Mouse (Mus musculus): Measurements from ENCODE around the gene Tmem174.
A peak's percentile ranks its signal among the peaks of the same experiment; 100 is the strongest.

The Tmem174 gene

DNA sequence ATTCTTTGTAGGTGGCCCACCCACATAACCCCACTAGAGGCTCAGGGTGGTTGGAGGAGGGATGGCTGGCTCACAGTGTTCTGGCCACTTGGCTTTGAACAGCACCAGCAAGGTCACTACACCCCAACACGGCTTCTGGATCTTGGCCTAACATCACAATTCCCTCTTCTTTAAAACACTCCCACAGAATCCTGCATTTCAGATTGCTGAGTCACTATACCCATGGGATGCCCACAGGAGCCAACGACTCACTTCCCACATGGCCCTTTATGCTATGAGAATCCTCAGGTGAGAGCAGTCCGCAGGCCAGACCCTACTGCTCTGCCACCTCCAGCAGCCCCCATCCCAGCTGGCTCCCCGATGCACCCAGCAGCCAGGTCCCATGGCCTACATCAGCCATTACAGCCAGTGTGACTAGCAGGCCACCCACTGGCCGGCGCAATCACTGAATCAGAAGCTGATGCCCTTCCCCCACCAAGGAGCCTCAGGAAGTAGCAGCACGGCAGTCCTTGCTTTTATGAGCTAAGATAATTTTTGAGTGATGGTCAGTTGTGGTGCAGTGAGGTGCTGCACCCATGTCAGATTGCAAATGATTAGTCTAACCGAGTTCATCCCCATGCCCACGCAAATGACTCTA, 4.8 kb downstream of the Tmem174 start:
- no peak for DNase-seq

DNA sequence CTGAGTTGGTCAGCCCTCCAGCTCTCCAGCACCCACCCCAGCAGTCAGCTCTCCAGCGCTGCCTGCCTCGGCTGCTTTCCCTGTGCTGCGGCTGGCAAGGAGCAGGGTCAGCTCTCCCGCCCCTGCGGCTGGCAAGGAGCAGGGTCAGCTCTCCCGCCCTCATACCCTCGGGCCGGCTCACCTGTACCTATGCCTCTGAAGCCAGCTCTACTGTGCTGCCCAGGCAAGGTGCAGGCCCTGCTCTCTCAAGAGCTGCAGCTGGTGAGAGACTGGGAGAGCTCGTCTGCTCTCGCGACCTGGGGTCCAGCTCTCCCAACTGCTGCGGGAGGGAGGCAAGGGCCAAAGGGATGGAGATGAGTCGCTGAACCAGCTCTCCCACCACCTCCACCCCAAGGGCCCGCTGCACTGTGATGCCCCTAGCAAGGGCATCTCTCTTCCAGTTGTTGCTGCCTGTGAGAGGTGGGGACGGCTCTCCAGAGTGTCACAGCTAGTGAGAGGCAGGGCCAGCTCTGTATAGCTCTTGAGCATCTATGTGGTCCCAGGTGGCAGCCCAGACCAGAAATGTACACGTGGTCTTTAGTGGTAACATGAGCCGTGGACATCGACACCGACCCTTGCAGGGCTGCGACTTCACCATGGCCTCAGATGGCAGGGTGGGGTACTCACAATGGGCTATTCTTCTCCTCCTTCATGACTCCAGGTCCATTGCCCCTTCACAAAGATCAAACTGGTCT, 5.9 kb downstream of the Tmem174 start:
- DNase-seq: no peak

DNA sequence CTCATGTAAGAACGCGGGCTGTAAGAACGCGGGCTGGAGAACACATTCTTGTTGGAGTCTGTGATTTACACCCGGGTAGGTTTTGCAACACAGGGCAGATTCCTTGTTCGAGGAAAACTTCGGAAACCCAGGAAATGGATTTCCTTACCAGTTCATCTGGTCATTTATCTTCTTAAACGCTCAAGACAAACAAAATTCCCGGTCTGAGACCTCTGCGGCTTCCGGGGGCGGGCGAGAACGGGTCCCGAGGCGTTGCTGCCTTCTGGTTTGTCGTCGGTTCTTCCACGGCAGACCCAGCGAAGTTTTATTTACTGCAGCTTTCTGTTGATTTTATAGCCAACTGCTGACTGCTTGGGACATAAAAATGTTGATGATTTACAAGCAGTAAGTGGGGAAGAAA, 10.5 kb downstream of the Tmem174 start:
- DNase-seq: no peak

DNA sequence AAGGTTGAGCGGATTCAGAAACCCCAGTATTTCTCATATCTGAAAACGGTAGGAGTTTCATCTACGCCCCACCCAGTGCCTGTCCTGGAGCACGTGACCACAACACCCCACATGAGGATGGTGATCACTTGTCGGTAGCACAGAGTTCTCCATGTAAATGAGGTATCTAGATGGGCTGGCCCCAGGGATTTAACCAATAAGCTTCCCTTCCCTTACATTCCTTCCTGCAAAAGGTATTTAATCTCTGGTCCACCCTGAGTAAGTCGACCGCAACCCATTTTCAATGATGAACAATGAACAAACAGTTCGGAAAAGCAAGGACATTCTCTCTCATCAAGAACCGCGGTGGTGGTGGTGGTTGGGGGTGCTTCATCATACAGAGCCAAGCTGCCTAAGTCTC, 12.7 kb downstream of the Tmem174 start:
- no peak for DNase-seq

DNA sequence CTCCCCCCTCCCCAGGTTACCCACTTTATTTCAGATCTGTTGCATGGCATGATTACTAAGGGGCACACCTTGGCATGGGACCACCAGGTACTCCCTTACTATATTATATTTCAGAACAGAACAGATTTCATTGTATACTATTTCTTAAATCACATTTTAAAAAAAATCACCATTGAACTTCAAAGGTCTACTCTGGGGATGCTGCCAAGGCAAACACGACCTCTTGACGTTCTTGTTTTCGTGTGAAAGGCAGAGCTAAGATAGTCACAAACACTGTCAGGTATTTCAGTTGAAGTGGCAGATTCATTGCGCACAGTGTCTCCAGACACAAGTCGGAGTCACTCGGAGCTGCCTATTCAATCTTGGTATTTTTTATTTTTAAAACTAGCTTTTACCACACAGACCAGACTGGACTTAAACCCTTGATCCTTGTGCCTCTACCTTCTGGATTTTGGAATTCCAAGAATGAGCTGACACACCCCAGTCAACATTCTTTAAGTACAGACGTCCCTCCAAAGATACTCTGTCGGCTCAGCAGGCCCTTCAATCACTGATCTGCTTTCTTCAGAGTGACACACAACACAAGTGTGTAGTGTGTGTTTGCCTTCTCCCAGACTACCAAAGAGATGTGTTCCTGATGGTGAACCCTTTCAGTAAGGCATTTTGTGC, 14.2 kb downstream of the Tmem174 start:
- no peak for DNase-seq

DNA sequence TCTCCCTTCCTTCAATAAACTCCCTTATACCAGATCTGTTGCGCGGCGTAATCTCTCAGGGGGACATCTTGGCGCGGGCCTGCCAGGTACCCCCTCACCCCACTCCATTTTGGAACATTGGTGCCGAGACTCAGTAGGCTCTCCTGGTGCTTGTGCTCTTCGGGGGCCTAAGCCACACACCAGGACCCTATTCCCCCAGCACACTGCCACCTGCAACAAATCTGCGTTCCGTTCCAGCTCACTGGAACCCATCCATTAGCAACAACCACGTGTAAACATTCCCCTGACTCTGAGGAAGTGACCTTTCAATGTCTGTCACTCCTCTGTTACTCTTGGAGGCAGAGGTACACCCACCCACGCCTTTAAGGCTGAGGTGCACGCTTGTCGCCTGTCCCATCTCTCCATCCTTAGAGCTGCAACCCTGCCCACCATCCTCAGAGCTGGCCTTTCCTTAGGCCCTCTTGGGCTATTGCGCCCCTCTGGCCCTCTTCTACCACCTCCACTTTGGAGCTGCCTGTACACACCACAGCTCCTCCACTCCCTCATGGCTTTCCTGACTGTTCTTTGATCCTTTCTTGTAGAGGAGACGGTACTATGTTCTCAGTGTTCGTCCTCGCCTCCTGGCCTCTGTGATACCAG, 19.7 kb downstream of the Tmem174 start:
- no peak for DNase-seq

DNA sequence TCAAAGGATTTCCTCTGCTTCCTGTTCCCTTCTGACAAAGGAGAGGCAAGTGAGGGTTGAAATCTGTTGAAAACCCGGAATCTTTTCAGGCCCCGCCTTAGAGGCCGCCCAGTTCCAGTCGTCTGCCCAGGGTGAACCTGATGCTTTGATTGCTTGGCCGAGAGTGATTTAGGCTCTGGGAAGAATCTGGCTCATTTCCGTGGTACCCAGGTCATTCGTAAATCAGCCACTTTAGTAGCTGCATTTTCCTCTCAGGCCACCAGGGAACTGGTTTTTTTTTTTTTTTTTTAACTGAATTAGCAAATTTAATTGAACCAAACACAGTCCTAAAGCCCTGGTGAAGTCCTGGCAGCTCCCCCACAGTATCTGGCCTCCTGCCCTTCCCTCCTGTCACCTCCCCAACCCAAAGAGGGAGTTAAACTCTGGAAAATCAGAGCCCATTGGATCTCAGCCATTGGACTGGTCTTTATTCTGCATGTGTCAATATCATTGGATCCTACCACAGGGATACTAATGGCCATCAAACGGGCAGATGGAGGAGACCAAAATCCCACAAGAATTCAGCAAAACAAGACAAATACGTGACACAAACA, 29.2 kb downstream of the Tmem174 start:
- DNase-seq: no peak

DNA sequence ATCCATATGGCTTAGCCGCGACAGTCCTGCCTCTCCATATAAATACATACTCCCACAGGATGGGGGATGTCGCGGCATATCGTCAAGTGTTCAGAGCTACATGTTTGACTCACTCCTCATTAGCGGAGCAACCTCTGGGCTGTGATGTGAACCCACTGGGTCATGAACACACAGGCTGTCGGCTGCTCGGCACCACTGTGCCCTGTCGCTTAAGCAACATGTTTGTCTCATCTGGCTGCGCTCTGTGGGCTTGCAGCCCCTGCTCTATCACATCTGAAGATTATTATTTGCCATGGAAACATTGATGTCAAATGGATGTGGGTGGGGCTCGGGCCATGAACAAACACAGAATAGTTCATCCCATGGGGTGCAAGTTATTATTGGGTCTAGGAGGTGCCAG, 33.4 kb downstream of the Tmem174 start:
- DNase-seq: no peak

DNA sequence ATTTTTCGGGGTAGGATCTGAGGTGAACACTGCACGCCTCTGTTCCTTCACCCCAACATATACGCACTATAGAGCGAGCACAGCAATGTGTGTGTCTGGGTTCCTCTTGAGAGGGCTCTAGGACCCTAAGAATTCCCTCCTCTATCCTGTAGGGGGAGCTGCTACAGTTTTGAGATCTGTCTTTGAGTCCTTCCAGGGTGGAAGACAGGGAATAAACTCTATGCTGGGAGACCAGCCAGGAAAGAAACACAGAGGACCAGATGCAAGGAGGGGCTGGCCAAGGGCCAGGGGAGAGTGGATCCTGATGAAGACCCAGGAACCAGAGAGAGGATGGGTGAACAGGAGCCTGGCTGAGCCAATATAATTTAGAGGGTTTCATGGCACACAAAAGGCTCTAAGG, 40.5 kb downstream of the Tmem174 start:
- DNase-seq: no peak

DNA sequence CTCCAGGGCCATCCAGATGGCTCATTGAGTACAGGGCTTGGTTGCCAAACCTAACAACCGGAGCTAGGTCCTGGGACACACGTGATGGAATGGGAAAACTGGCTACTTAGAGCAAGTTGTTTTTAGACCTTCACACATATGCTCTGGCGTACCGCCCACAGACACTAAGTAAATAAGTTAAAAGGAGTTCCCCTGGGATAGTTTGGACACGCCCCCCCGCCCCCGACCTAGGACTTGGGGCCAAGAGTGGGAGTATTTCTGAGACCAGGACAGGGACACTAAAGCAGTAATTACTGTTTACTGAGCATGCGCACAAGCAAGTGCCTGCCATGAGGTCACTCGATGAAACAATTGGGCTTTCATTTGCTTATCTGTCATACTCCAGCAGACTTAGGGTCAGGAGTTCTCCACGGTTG, 42.5 kb downstream of the Tmem174 start:
- DNase-seq: no peak

DNA sequence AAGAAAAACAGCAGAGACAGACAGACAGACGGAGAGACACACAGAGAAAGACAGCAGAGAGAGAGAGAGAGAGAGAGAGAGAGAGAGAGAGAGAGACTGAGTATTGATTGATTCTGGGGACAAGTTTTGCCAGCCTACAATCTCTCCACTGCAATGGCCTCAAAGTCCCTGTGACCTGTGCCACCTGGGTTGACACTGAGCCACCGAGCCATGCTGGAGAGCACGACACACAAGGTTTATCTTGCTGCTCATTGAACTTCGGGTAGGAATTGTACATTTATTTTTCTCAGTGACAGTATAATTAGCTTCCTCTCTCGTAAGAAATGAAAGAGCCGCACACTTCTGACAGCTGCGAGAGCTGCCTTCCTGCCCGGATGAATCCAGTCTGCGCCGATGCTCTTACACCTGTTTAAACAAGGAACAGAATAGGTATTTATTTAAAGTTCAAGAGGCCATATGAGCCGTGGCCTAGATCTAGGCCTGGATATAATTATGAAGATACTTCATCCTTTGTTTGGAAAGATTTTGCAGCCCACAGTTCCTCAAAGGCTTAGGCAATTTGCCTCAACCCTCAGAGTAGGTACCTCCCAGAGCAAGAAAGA, 43.2 kb downstream of the Tmem174 start:
- DNase-seq: no peak

DNA sequence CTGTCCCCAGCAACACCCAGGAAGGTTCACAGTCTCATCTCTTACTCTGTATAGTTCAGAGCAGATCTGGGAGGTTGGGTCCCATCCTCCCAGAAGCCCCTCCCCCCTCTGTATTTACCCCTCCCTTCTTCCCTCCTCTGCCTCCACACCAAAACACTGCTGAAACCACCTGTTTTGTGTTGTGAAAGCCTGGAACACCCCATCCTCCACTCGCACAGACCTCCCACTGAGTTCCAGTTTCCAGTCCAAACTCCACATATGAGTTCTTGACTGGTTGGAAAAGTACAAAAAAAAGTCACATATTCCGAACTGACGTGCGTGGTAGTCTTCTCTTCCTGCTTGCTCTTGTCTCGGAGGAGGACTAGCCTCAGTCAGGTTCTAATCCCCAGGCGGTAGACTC, 45.8 kb downstream of the Tmem174 start:
- no peak for DNase-seq

DNA sequence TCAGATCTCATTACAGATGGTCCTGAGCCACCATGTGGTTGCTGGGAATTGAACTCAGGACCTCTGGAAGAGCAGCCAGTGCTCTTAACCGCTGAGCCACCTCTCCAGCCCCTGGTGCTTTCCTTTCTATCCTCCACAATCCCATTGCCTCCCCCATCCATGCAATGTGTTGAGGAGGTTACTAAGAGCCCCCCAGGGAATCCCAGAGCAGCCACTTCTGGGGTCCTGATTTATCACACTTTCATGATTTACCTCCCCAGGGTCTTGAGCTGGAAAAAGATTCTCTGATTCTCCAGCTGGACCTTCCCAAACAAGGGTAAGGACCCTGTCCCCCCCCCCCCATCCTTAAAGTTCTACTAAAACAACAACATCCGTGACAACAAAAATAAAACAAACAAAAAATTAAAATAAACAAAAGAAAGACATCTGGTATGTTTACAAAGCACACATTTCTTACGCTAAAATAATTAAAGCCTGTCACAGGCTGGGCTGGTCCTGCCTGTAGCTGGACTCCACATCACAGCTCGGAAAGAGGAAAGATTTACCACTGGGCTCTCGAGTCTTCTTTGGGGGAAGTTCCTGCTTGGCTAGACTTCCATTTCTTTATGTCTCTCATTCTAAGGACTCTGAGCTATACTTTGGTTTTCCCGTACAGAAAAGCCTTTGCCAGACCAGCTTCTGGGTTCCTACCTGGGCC, 46.4 kb downstream of the Tmem174 start:
- no peak for DNase-seq

DNA sequence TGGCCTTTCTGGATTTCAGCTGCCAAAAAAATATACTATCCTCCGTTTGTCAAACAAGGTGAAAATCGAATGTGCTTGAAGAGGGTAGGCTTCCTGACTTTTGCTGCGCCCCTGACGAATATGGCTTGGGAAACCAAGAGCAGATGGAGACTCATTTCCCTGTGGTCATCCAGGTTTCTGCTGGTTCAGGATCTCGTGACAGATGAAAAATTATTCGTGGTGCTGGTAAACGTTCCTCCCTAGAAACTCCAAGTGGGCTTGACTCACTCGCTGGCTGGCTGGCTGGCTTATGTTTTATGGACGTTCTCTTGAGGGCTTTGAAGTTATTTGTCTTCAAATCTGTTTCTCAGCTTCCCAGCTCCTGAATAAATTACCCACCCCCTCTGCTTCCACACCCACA, 47.6 kb downstream of the Tmem174 start:
- DNase-seq: no peak

DNA sequence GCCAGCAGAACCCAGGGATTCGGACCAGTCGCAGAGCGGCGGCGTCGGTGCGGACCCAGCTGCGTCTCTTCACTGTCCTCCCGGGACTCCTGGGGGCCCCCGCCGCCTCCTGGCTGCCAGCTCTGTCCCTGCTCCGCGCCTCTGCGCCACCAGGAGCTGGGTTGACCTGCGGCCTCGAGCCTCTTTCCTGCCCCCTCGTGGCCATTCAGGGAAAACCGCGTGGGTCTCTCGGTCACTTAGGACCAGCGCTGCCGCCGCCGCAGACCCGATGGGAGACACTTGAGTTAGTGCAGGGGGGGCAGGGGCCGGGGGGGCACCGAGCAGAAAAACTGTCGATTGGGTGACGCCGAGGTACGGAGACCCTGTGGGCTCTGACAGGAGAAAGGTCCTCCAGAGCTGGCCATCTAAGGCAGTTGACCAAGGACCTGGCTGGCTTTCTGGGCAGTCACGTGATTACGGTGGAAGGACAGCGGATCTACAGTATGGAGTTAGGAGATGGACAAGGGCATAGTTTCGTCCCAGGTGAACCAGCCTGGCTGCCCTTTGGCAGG, 48.2 kb downstream of the Tmem174 start:
- DNase-seq: peak; percentile 50

DNA sequence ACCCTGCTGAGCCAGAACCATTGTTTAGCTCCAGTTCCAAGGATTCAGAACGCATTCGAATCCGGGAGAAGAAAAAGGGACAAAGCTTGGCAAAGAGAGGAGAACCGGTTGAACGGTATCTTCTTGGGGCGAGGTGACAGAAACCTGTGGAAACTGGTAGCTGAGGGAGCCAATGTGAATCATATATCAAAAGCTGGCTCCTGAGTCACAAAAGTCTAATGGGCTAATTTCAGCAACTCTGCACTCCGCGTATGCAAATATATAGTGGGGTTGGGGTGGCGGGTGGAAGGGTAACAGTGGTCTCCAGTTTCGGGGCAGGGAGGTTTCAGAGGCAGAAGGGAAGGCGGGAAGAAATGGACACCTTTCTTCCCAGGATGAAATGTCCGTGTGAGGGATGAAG, 48.7 kb downstream of the Tmem174 start:
- no peak for DNase-seq

DNA sequence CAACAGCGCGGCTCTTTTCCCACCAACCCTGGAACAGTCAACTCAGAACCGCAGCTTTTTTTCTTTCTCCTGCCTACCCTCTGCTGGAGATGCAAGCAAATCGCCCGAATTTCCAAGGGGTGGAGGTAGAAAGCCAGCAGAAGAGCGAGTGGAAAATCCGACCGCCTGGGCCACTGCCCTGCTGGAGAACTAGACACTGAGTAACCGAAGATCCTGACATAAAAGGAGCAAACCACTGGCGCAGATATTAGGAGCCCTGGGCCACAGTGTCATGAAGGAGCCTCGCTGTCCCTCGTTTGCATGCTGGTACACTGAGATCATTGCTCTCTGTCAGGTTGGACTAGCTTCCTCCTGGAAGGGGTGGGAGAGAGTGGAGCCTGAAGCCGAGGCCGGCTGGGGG, 49.6 kb downstream of the Tmem174 start:
- DNase-seq: no peak

DNA sequence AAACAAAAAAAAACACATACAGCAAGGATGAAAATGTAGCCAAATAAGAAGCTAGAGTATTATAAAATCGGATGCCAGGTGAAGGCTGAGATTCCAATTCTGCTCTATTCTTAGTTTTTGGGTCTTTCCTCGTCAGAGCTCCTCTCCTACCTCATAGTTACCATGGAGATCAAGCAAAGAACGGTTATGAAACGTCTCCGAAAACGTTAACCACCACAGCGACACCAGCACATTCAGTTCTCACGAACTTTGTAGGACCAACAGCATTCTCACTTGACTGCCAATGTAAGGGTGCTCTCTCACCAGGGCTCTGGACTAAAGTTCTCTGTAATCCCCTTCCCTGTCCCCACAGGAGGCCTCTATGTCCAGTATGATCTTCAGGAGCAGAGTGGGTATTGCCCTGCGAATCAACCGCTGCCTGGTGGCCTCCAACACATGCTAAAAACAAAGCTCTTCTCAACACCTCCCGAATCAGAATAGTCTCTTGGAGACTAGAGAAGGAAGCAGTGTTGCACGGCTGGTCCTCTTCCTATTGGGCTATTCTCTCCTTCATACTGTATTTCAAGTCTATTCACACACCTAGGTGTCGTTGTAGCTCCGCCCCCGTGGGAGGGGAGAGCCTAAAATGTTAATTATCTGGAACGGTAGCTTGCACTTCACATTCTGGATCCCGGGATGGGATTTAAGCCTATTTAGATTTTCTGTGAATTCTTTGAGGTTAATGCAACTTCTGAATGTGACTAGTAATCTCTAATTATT, 50.2 kb downstream of the Tmem174 start:
- no peak for DNase-seq
